Mouse (Mus musculus) lung, postnatal 10 days (tissue): ENCODE results near the gene Scyl2.

Experiments used
- DNase-seq: peaks from one replicate; pipeline ENCODE4 v3.0.0; 2021

Gene Scyl2

GRCm38 (mm10) chr10:89592797-89593196, 93.3 kb downstream of the Scyl2 start:
- no peak for DNase-seq

- DNase-seq = no peak
Observed at GRCm38 (mm10) chr10:89589877-89590276, 96.2 kb downstream of the Scyl2 start.
